Mouse (Mus musculus) NIH3T3 (cell line): ENCODE measurements at regions not wholly inside any gene's neighbourhood (a gene's known extent, or its start where the extent isn't known, plus 50 kb on each side); places are given as distances from the start of the nearest gene placed in this dataset.

ENCODE experiments used
- DNase-seq: peaks from one replicate; pipeline ENCODE4 v3.0.0-alpha.2; 2012; ENCODE audit warnings: low read depth

- DNase-seq: no peak
These were observed 267.6 kb downstream of the Pmp22 start for GRCm38 (mm10) chr11:63396386-63396785.

- no peak for DNase-seq
These were observed 274.0 kb downstream of the Pmp22 start for GRCm38 (mm10) chr11:63402741-63403140.

- DNase-seq: peak; percentile 74
These were observed 275.9 kb downstream of the Pmp22 start for GRCm38 (mm10) chr11:63404719-63405118.

- DNase-seq: no peak
These were observed 280.6 kb downstream of the Pmp22 start for GRCm38 (mm10) chr11:63409431-63409830.

GRCm38 (mm10) chr11:63410921-63411320 lies 282.1 kb downstream of the Pmp22 start:
- DNase-seq: no peak

- no peak for DNase-seq
These were observed 283.7 kb downstream of the Pmp22 start for GRCm38 (mm10) chr11:63412364-63412991.

GRCm38 (mm10) chr11:63413106-63413505 lies 284.3 kb downstream of the Pmp22 start:
- no peak for DNase-seq

- DNase-seq: no peak
These were observed 284.8 kb downstream of the Pmp22 start for GRCm38 (mm10) chr11:63413621-63414020.

- DNase-seq: no peak
These were observed 289.4 kb downstream of the Pmp22 start for GRCm38 (mm10) chr11:63418042-63418776.

- no peak for DNase-seq
These were observed 291.6 kb downstream of the Pmp22 start for GRCm38 (mm10) chr11:63420341-63420740.

- DNase-seq: no peak
These were observed 293.3 kb downstream of the Pmp22 start for GRCm38 (mm10) chr11:63422069-63422468.

- no peak for DNase-seq
These were observed 295.5 kb downstream of the Pmp22 start for GRCm38 (mm10) chr11:63424319-63424718.

- no peak for DNase-seq
These were observed 297.0 kb downstream of the Pmp22 start for GRCm38 (mm10) chr11:63425741-63426140.

GRCm38 (mm10) chr11:63453786-63454185 lies 325.0 kb downstream of the Pmp22 start:
- no peak for DNase-seq

GRCm38 (mm10) chr11:63454910-63455531 lies 326.2 kb downstream of the Pmp22 start:
- DNase-seq: no peak

GRCm38 (mm10) chr11:63456356-63456755 lies 327.6 kb downstream of the Pmp22 start:
- no peak for DNase-seq

GRCm38 (mm10) chr11:63457250-63457649 lies 328.5 kb downstream of the Pmp22 start:
- DNase-seq: no peak

- no peak for DNase-seq
These were observed 331.4 kb downstream of the Pmp22 start for GRCm38 (mm10) chr11:63460146-63460545.

GRCm38 (mm10) chr11:63463797-63464331 lies 335.1 kb downstream of the Pmp22 start:
- DNase-seq: no peak

GRCm38 (mm10) chr11:63465941-63466340 lies 337.2 kb downstream of the Pmp22 start:
- no peak for DNase-seq

GRCm38 (mm10) chr11:63466541-63466940 lies 337.8 kb downstream of the Pmp22 start:
- no peak for DNase-seq

GRCm38 (mm10) chr11:63474831-63475230 lies 346.0 kb downstream of the Pmp22 start:
- no peak for DNase-seq
